Mouse (Mus musculus): ENCODE results near the gene Pum2. TPM values are rescaled to one million over a fixed set of nuclear protein-coding genes. Genes with fewer than 3 reads are reported as not detected.

Pum2 gene
- polyA plus RNA-seq, 1 experiment from 2014 or later, result 64.2 TPM

GRCm38 (mm10) chr12:8772451-8773143 is 98.7 kb downstream of the Pum2 start:
- under 1% methylated on average over 55 of the region's 55 CpGs for WGBS

GRCm38 (mm10) chr12:8773336-8773735 is 99.4 kb downstream of the Pum2 start:
- Histone ChIP-seq H3K4me3 (ENCODE audit: low read depth, low read length) (peak overlapping the region; percentile 72), H3K9ac (peak overlapping the region; percentile 68), H3K36me3 (ENCODE audit: insufficient read depth) (no peaks in the 10 kb centered on the region), H3K27ac (ENCODE audit: low read depth) (no peak overlapping the region), H3K9me3 (ENCODE audit: low read depth, low read length) (no peaks in the 10 kb centered on the region), H3K4me2 (peak overlapping the region; percentile 90), H3K4me1 (ENCODE audit: insufficient read depth) (peaks cover 12% of the 10 kb centered on the region; the same call in 1 of the 2 replicates), H3K27me3 (ENCODE audit: insufficient read depth, low read length) (no peaks in the 10 kb centered on the region)
- DNase-seq, result no peak
- no peak for TF ChIP-seq CTCF (IDR thresholded peaks at IDR 0.05; ENCODE audit: low read depth)
- WGBS, result 13% methylated on average over 6 of the region's 6 CpGs
- no peak for ATAC-seq (ENCODE audit: insufficient read depth)

More at GRCm38 (mm10) chr12:8772451-8773143, 98.7 kb downstream of the Pum2 start:
- no peaks in the 10 kb centered on the region for H3K36me3 ChIP-seq (ENCODE audit: insufficient read depth)
- H3K27me3 ChIP-seq (ENCODE audit: insufficient read depth, low read length), result no peaks in the 10 kb centered on the region
- peak overlapping the region; percentile 68 for H3K9ac ChIP-seq
- peak overlapping the region; percentile 88 for H3K27ac ChIP-seq (ENCODE audit: low read depth)
- no peaks in the 10 kb centered on the region for H3K9me3 ChIP-seq (ENCODE audit: low read depth, low read length)
- peak overlapping the region; percentile 72 for H3K4me3 ChIP-seq (ENCODE audit: low read depth, low read length)
- peaks cover 12% of the 10 kb centered on the region; the same call in 1 of the 2 replicates for H3K4me1 ChIP-seq (ENCODE audit: insufficient read depth)
- peak overlapping the region; percentile 90 for H3K4me2 ChIP-seq
- DNase-seq, result peak; percentile 77
- ATAC-seq (ENCODE audit: insufficient read depth), result peak; percentile 42
- TF ChIP-seq CTCF (IDR thresholded peaks at IDR 0.05; ENCODE audit: low read depth), result peak; percentile 46

- H3K4me1 ChIP-seq (ENCODE audit: insufficient read depth), result peaks cover 12% of the 10 kb centered on the region; the same call in 1 of the 2 replicates
- ATAC-seq (ENCODE audit: insufficient read depth), result no peak
- DNase-seq, result no peak
- H3K9me3 ChIP-seq (ENCODE audit: low read depth, low read length), result no peaks in the 10 kb centered on the region
- no peak overlapping the region for H3K27ac ChIP-seq (ENCODE audit: low read depth)
- no peak overlapping the region for H3K4me3 ChIP-seq (ENCODE audit: low read depth, low read length)
- peak overlapping the region; percentile 90; the same call in 1 of the 2 replicates for H3K4me2 ChIP-seq
- H3K36me3 ChIP-seq (ENCODE audit: insufficient read depth), result no peaks in the 10 kb centered on the region
- no peak overlapping the region for H3K9ac ChIP-seq
- no peak for TF ChIP-seq CTCF (IDR thresholded peaks at IDR 0.05; ENCODE audit: low read depth)
- H3K27me3 ChIP-seq (ENCODE audit: insufficient read depth, low read length), result no peaks in the 10 kb centered on the region
Observed at GRCm38 (mm10) chr12:8774183-8774582, 100.2 kb downstream of the Pum2 start.

- Histone ChIP-seq H3K4me1 (ENCODE audit: insufficient read depth) (peaks cover 15% of the 10 kb centered on the region; the same call in 1 of the 2 replicates), H3K36me3 (ENCODE audit: insufficient read depth) (no peaks in the 10 kb centered on the region), H3K4me3 (ENCODE audit: low read depth, low read length) (no peak overlapping the region), H3K9me3 (ENCODE audit: low read depth, low read length) (no peaks in the 10 kb centered on the region), H3K4me2 (no peak overlapping the region), H3K9ac (no peak overlapping the region), H3K27ac (ENCODE audit: low read depth) (no peak overlapping the region), H3K27me3 (ENCODE audit: insufficient read depth, low read length) (no peaks in the 10 kb centered on the region)
- 84% methylated on average over 7 of the region's 7 CpGs for WGBS
- TF ChIP-seq CTCF (IDR thresholded peaks at IDR 0.05; ENCODE audit: low read depth), result no peak
- DNase-seq (no peak), ATAC-seq (ENCODE audit: insufficient read depth) (no peak)
Observed at GRCm38 (mm10) chr12:8776206-8776605, 102.3 kb downstream of the Pum2 start.

GRCm38 (mm10) chr12:8776741-8777140 is 102.8 kb downstream of the Pum2 start:
- no peak overlapping the region for H3K27ac ChIP-seq (ENCODE audit: low read depth)
- 74% methylated on average over 3 of the region's 3 CpGs for whole genome bisulfite sequencing

GRCm38 (mm10) chr12:8778106-8778505 is 104.2 kb downstream of the Pum2 start:
- WGBS, result 88% methylated on average over 7 of the region's 7 CpGs

More at GRCm38 (mm10) chr12:8776741-8777140, 102.8 kb downstream of the Pum2 start:
- ATAC-seq (ENCODE audit: insufficient read depth) (no peak), DNase-seq (no peak)
- Histone ChIP-seq H3K9ac (no peak overlapping the region), H3K4me2 (no peak overlapping the region), H3K36me3 (ENCODE audit: insufficient read depth) (no peaks in the 10 kb centered on the region), H3K27me3 (ENCODE audit: insufficient read depth, low read length) (no peaks in the 10 kb centered on the region), H3K4me3 (ENCODE audit: low read depth, low read length) (no peak overlapping the region), H3K9me3 (ENCODE audit: low read depth, low read length) (no peaks in the 10 kb centered on the region), H3K4me1 (ENCODE audit: insufficient read depth) (peaks cover 15% of the 10 kb centered on the region; the same call in 1 of the 2 replicates)
- TF ChIP-seq CTCF (IDR thresholded peaks at IDR 0.05; ENCODE audit: low read depth), result no peak

GRCm38 (mm10) chr12:8779851-8780250 is 105.9 kb downstream of the Pum2 start:
- no peak overlapping the region for H3K9ac ChIP-seq
- no peak overlapping the region; the same call in 1 of the 2 replicates for H3K27ac ChIP-seq (ENCODE audit: low read depth)
- WGBS, result 55% methylated on average over 4 of the region's 4 CpGs
- DNase-seq (no peak), ATAC-seq (ENCODE audit: insufficient read depth) (no peak)
- peaks cover 6% of the 10 kb centered on the region; the same call in 1 of the 2 replicates for H3K4me1 ChIP-seq (ENCODE audit: insufficient read depth)
- H3K36me3 ChIP-seq (ENCODE audit: insufficient read depth), result no peaks in the 10 kb centered on the region
- no peak for TF ChIP-seq CTCF (IDR thresholded peaks at IDR 0.05; ENCODE audit: low read depth)
- H3K4me3 ChIP-seq (ENCODE audit: low read depth, low read length), result no peak overlapping the region
- no peak overlapping the region for H3K4me2 ChIP-seq
- no peaks in the 10 kb centered on the region for H3K9me3 ChIP-seq (ENCODE audit: low read depth, low read length)
- H3K27me3 ChIP-seq (ENCODE audit: insufficient read depth, low read length), result no peaks in the 10 kb centered on the region

More at GRCm38 (mm10) chr12:8778106-8778505, 104.2 kb downstream of the Pum2 start:
- no peak overlapping the region for H3K4me2 ChIP-seq
- no peak for TF ChIP-seq CTCF (IDR thresholded peaks at IDR 0.05; ENCODE audit: low read depth)
- peaks cover 15% of the 10 kb centered on the region; the same call in 1 of the 2 replicates for H3K4me1 ChIP-seq (ENCODE audit: insufficient read depth)
- ATAC-seq (ENCODE audit: insufficient read depth) (no peak), DNase-seq (no peak)
- no peak overlapping the region for H3K27ac ChIP-seq (ENCODE audit: low read depth)
- H3K27me3 ChIP-seq (ENCODE audit: insufficient read depth, low read length), result no peaks in the 10 kb centered on the region
- no peaks in the 10 kb centered on the region for H3K36me3 ChIP-seq (ENCODE audit: insufficient read depth)
- no peak overlapping the region for H3K4me3 ChIP-seq (ENCODE audit: low read depth, low read length)
- no peaks in the 10 kb centered on the region for H3K9me3 ChIP-seq (ENCODE audit: low read depth, low read length)
- H3K9ac ChIP-seq, result no peak overlapping the region

All from lung, embryonic 14.5 days (tissue).